Mouse (Mus musculus): ENCODE data around the gene Crebrf. TPM values are rescaled to one million over a fixed set of nuclear protein-coding genes. Genes with fewer than 3 reads are reported as not detected.

The Crebrf gene
- polyA plus RNA-seq, 1 experiment, result 19.2 TPM

DNA sequence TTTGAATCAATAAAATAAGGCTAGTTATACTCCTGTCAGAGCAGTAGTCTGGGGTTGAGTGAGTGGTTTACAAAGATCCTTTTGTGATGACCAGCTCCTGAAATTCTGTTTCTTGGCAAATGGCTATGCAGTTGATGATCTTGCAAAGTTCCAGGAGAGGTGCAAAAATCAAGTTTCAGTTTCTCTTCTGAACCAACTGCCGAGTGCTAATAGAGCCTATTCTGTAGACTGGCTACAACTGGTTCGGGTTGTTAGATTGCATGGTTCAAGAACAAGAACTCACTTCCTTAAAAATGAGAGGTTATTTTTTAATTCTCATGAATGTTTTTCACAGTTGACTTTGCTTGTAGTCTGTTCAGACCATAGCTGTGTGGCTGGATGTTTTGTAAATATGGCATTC, 38.0 kb downstream of the Crebrf start:
- no peak for TF ChIP-seq CTCF (IDR thresholded peaks at IDR 0.05; ENCODE audit: extremely low read depth, insufficient read depth, low read length)
- TF ChIP-seq POLR2A (IDR thresholded peaks at IDR 0.05; ENCODE audit: extremely low read depth, insufficient read depth, low read length), result no peak
- Histone ChIP-seq H3K4me3 (ENCODE audit: insufficient read depth, low read length) (no peak overlapping the region), H3K27ac (ENCODE audit: insufficient read depth, low read length) (no peak overlapping the region), H3K4me1 (ENCODE audit: control insufficient read depth, insufficient read depth, low read length) (no peaks in the 10 kb centered on the region)

DNA sequence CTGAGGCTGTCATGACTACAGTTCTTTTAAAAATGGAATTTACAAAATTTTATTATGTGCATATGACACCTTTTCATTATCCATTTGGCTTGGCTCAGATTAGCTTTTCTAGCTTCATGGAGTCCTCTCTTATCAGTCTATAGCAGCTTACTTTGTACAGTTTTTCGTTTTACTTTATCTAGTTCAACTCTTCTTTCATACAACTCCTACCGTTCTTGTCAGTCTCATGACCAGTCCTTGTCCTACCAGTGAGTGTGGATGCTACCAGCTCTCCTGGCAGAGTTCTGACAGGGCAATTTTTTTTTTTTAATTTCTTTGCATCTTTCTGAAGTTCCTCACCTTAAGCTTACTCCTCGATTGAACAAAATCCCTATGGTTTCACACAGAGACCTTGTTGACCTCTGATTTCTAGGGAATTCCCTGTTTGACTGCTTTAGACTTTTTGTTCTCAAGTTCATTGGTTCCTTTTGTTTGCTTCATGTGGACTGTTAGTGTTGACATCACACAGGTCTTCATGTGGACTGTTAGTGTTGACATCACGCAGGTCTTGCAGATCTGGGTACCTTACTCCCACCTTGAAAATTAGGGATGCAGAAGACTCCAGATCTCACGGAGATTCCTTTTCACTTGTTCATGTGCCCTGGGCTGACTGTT, 51.8 kb downstream of the Crebrf start:
- H3K27ac ChIP-seq (ENCODE audit: insufficient read depth, low read length), result no peak overlapping the region
- TF ChIP-seq POLR2A (IDR thresholded peaks at IDR 0.05; ENCODE audit: extremely low read depth, insufficient read depth, low read length), result no peak
- H3K4me3 ChIP-seq (ENCODE audit: insufficient read depth, low read length), result no peak overlapping the region

DNA sequence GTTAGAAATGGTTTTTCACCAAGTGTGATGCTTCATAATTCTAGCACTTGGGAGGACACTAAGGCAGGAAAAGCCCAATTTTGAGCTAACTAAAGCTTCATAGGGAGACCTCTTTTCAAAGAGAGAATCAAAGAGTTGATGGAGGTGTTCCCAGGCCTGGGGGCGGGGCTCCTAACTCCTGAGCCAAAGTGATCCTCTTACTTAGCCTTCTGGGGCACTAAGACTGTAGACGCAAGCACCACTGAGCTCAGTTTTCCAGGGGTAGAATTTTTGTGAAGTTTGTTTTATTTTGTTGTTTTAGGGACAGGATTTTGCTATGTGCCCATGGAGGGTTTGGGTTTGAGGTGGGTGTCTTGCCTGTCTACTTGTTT, 52.3 kb downstream of the Crebrf start:
- no peak overlapping the region for H3K27ac ChIP-seq (ENCODE audit: insufficient read depth, low read length)
- no peak for TF ChIP-seq CTCF (IDR thresholded peaks at IDR 0.05; ENCODE audit: extremely low read depth, insufficient read depth, low read length)
- TF ChIP-seq POLR2A (IDR thresholded peaks at IDR 0.05; ENCODE audit: extremely low read depth, insufficient read depth, low read length), result no peak
- no peak overlapping the region for H3K4me3 ChIP-seq (ENCODE audit: insufficient read depth, low read length)
- H3K4me1 ChIP-seq (ENCODE audit: control insufficient read depth, insufficient read depth, low read length), result no peaks in the 10 kb centered on the region

More for the DNA sequence above, 51.8 kb downstream of the Crebrf start:
- no peaks in the 10 kb centered on the region for H3K4me1 ChIP-seq (ENCODE audit: control insufficient read depth, insufficient read depth, low read length)

- Histone ChIP-seq H3K4me3 (ENCODE audit: insufficient read depth, low read length) (no peak overlapping the region), H3K27ac (ENCODE audit: insufficient read depth, low read length) (no peak overlapping the region), H3K4me1 (ENCODE audit: control insufficient read depth, insufficient read depth, low read length) (no peaks in the 10 kb centered on the region)
- TF ChIP-seq CTCF (IDR thresholded peaks at IDR 0.05; ENCODE audit: extremely low read depth, insufficient read depth, low read length) (no peak), POLR2A (IDR thresholded peaks at IDR 0.05; ENCODE audit: extremely low read depth, insufficient read depth, low read length) (no peak)
Observed at GRCm38 (mm10) chr17:26776211-26776610, 60.8 kb downstream of the Crebrf start.

- 0 out of 2 replicates have a peak, but pooled peaks cover 2% of the 10 kb centered on the region for H3K4me1 ChIP-seq (ENCODE audit: control insufficient read depth, insufficient read depth, low read length)
- H3K27ac ChIP-seq (ENCODE audit: insufficient read depth, low read length), result no peak overlapping the region
- no peak for TF ChIP-seq POLR2A (IDR thresholded peaks at IDR 0.05; ENCODE audit: extremely low read depth, insufficient read depth, low read length)
- no peak overlapping the region for H3K4me3 ChIP-seq (ENCODE audit: insufficient read depth, low read length)
Observed at GRCm38 (mm10) chr17:26778001-26778400, 62.6 kb downstream of the Crebrf start.

GRCm38 (mm10) chr17:26778430-26779100, 63.1 kb downstream of the Crebrf start:
- H3K4me3 ChIP-seq (ENCODE audit: insufficient read depth, low read length), result no peak overlapping the region
- H3K27ac ChIP-seq (ENCODE audit: insufficient read depth, low read length), result no peak overlapping the region
- TF ChIP-seq POLR2A (IDR thresholded peaks at IDR 0.05; ENCODE audit: extremely low read depth, insufficient read depth, low read length), result no peak
- TF ChIP-seq CTCF (IDR thresholded peaks at IDR 0.05; ENCODE audit: extremely low read depth, insufficient read depth, low read length), result no peak

DNA sequence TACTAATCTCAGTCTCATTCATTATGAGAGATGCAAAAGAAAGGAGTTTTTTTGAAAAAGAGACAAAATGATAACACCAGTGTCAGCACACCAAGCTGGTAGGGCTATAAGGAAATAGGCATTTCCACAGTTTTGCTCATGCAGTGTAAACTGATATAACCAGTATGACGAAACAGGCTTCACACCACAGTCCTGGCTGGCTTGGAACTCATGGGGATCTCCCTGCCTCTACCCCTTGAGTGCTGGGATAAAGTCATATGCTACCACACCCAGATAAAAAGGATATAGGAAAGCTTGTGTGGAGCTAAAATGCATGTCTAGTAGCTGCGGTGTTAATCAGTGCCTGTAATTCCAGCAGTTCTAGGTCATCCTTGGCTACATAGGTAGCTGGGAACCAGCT, 64.0 kb downstream of the Crebrf start:
- no peak overlapping the region for H3K27ac ChIP-seq (ENCODE audit: insufficient read depth, low read length)
- peaks cover 2% of the 10 kb centered on the region; the same call in 1 of the 2 replicates for H3K4me1 ChIP-seq (ENCODE audit: control insufficient read depth, insufficient read depth, low read length)
- TF ChIP-seq CTCF (IDR thresholded peaks at IDR 0.05; ENCODE audit: extremely low read depth, insufficient read depth, low read length) (no peak), POLR2A (IDR thresholded peaks at IDR 0.05; ENCODE audit: extremely low read depth, insufficient read depth, low read length) (no peak)
- no peak overlapping the region for H3K4me3 ChIP-seq (ENCODE audit: insufficient read depth, low read length)

More at GRCm38 (mm10) chr17:26778430-26779100, 63.1 kb downstream of the Crebrf start:
- peaks cover 2% of the 10 kb centered on the region; the same call in 1 of the 2 replicates for H3K4me1 ChIP-seq (ENCODE audit: control insufficient read depth, insufficient read depth, low read length)

GRCm38 (mm10) chr17:26780750-26781571, 65.5 kb downstream of the Crebrf start, which contains the start of gene Bnip1:
Gene Bnip1, plus strand, starts transcription at chr17:26781066.
- no peak for TF ChIP-seq CTCF (IDR thresholded peaks at IDR 0.05; ENCODE audit: extremely low read depth, insufficient read depth, low read length)
- peak; percentile 55; the same call in 1 of the 2 replicates for TF ChIP-seq POLR2A (IDR thresholded peaks at IDR 0.05; ENCODE audit: extremely low read depth, insufficient read depth, low read length)

GRCm38 (mm10) chr17:26781610-26782043, 66.2 kb downstream of the Crebrf start:
- peaks cover 2% of the 10 kb centered on the region; the same call in 1 of the 2 replicates for H3K4me1 ChIP-seq (ENCODE audit: control insufficient read depth, insufficient read depth, low read length)
- TF ChIP-seq POLR2A (IDR thresholded peaks at IDR 0.05; ENCODE audit: extremely low read depth, insufficient read depth, low read length) (no peak), CTCF (IDR thresholded peaks at IDR 0.05; ENCODE audit: extremely low read depth, insufficient read depth, low read length) (no peak)
- H3K27ac ChIP-seq (ENCODE audit: insufficient read depth, low read length), result no peak overlapping the region
- H3K4me3 ChIP-seq (ENCODE audit: insufficient read depth, low read length), result peak overlapping the region; percentile 58

More at GRCm38 (mm10) chr17:26780750-26781571, 65.5 kb downstream of the Crebrf start, which contains the start of gene Bnip1:
- Histone ChIP-seq H3K4me3 (ENCODE audit: insufficient read depth, low read length) (peak within 1 kb of the TSS; percentile 58), H3K4me1 (ENCODE audit: control insufficient read depth, insufficient read depth, low read length) (peaks cover 2% of the 10 kb centered on the region; the same call in 1 of the 2 replicates), H3K27ac (ENCODE audit: insufficient read depth, low read length) (no peak within 1 kb of the TSS; the same call in 1 of the 2 replicates)
